Mouse (Mus musculus) spleen, postnatal 14 days (tissue): ENCODE results near the gene Trak2.
"Not testable (repeated sequence)": the region's sequence is repeated elsewhere in the genome, so short reads cannot be mapped to it uniquely, and the experiment has no call there.

Source experiments
- DNase-seq, 2 experiments: peaks; one replicate each; pipeline ENCODE4 v3.0.0; 2021 to 2022; ENCODE audit warnings: low spot score in 2 of 2

The Trak2 gene

DNA sequence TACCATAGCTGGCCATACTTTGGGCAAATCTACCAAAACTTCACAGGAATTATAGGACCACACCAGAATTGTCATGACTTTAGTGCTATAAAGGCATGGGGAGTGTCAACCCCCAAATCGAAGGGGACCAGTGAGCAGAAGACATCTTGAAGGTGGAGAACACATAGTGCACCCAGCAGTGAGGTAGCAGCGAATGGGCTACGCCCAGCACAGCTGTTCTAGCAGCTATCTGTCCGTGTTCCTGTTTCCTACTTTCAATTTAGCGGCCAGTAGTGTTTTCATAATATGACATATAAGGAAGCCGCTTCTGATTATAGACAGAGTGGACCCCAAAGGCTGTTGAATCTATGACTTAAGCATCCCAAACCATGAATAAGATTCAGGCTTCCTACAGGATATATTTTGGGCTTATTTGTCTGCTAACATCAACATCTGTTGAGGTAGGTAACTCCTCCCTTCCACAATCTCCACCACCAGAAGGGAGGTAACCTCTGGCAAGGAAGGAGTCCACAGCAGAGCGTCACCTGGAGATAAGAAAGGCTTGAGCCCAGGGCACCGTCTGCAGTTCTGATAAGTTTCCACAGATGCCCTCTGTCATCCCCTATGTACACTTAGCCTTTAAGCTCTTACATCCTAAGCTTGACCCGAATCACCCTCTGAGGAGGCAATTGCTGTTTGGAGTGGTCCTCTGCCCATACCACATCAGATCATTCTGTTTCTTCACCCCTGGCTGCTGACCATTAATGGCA lies 19.4 kb downstream of the Trak2 start:
- DNase-seq: peak; percentile 45 to 56

DNA sequence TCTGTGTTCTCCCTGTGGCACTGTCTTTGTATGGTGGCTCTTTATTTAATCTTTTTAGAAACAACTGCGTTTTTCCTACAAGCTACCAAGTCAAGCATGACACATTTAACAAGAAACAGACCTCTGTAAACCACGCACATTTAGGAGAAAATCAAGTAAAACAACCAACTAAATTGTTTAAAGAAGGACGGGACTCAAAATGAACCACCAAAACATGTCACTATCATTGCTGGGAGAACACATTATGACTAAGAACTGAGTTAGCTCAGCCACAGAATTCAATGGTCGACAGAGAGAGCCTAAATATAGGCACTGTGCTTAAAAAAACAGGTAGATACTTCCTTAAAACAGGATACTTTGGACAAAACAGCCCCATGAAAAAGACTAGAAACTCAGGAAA lies 20.2 kb downstream of the Trak2 start:
- no peak for DNase-seq

DNA sequence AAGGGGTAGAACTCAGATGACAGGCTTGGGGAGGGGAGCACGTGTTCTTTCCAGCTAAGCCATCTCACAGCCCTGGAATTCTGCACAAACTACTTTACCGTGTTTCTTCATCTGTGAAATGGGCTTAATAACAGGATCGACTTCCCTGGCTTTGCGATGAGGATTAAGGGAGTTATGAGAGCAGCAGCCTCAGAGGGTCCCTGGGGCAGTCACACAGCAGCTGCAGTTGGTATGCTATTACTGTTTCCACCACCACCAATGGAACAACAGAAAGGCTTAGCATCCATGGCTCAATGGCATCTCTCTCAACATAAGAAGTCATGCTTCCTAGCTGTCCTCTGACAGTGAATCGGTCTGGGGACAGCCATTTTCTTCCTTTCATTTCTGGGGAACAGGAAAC lies 20.7 kb downstream of the Trak2 start:
- no peak for DNase-seq

DNA sequence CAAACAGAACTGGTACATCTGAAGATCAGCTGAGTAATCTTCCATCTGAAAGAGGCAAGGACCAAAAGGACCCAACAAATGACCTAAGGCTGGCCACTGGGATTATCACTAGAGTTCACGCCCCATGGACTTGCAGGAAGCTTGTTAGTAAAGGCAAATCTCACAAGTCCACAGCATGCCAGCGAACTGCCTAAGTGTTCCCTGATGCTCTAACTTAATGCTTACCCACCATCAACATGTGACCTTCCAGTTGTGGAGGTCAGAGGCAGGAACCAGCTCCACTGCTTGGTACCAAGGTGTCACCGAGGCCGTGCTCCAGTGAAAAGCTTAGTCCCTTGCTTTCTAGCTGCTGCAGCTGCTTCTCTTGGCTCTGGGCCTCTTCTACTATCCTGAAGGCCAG lies 21.4 kb downstream of the Trak2 start:
- DNase-seq: no peak

DNA sequence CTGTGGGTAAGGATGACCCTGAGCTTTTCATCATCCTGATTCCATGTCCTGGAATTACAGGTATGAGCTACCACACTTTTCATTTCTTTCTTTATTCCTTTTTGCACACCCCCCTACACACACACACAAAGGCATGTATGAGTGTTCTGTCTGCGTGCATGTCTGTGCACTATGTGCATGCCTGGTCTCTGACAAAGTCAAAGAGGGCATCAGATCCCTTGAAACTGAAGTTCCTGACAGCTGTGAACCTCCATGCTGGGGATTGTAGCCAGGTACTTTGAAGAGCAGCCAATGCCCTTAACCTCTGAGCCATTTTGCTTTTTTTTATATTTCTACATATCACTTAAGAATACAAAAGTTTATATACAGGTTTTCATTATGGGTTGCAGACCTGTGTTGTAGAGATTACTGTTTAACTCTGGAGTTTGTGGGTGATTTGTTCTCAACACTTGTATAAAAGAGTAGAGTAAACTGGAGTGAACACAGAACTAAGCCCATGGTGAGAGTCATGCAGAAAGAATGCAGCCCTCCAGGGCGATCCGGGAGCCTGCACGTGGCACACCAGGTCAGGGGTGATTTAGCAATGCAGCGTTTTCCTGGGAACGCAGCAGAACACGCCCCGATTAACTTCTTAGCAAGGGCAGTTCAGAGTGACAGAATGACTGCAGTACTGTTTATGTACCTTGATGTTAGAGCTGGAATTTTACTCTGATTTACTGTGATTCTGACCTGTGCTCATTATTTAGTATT lies 22.2 kb downstream of the Trak2 start:
- DNase-seq: no peak

DNA sequence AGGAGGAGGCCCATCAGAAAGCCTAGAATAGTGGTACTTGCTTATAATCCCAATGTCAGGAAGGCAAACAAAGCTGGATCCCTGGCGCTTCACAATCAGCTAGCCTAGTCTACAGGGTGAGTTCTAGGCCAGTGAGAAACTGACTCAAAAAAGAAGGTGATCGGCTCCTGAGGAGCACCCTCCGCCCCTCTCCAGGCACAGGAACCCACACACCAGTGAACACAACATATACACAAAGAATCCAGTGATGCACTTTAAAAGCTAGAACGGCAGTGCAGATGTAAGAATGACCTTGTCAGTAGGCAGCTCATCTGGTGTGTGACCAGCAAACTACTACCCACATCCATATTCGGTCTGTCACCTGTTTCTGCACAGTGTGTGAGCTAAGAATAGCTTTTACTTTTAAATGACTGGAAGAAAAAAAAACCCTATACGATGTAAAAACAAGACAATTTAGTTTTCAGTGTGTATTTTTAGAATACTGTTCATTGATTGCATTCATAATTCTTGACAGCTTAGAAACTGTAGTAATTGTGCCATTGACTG lies 23.6 kb downstream of the Trak2 start:
- no peak for DNase-seq

DNA sequence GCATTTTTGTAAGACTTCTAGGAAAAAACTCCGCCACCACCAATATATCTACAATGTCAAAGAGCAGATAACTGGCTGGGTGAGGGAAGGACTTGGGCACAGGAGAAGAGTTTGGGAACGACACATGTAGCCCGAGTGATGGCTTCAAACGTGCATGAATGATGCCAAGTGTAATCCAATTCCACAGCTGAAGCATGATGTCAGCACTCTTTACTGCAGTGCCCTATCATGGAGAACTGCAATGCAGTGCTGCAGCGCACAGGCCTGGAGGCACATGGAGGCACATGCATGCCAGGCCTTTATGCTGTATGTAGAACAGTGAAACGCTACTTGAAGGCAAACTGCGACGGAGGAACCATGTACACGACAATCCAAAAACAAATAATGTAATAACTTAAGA lies 26.5 kb downstream of the Trak2 start:
- DNase-seq: no peak

DNA sequence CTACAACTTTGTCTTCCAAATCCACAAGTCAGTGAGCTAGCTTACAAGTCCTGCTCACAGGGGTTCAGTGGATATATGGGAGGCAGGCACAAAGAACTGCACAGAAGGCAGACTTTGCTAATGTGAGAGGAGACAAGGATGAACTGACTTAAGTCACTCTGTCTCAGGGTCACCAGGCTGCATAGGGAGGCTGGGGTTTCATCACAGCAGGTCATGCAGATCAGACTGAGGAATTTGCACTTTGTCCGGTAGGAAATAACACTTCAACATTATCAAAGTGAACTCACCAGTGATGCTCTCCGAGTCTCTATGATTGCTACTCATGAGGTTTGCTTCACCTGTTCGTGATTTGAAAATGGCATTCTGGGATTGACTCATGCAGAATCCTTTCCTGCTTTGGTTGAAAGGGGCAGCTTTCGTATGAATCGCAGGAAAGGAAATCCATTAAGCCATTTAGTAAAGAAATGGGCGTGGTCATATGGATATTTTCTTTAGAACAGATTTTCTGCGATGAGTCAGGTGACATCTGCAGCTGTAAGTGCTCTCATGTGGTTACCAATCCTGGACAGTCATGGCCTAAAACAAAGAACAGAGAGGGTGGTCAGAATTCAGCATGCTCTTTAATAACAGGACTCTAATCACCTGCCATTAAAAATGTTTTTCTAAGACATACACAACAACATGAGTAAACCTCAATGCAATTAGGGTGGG lies 27.1 kb downstream of the Trak2 start:
- no peak for DNase-seq

DNA sequence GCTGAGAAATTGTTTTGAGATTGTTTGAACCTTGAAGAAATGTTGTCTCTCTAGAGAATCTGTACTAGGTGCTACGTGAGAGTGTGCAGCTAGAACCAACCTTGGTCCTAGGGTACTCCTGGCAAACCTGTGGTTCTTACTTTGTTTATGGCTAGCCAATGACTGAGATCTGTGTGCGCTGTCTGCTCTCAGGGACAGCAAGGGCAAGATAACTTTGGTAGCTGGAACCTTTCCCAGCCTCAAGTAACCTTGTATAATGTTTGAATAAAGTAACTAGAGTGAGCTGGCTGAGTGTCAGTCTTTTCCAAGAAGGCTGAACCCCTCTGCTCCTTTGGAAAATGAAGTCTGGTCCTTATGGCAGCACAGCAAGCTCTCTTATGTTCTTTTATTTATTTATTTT lies 27.7 kb downstream of the Trak2 start:
- no peak for DNase-seq

DNA sequence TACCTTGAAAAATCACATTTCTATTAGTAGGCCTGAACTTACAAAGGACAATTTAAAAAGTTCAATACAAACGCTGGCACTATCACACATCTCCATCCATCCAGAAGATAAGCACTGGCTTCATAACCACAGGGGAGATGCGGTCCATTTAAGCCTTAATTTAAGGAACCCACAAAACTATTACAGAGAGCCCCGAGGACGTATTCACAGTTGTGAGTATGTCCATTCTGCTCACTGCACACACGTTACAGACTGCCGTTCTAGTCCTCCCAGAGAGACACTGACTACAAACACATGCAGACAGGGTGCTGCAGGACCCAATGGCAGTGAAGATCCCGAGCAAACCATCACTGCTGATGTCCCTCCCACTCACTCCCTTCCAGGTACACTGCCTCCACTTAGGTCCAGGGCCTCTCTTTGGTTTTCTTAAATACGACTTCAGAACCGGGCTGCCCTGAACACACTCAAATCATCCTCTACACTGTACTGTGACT lies 35.6 kb downstream of the Trak2 start:
- no peak for DNase-seq

DNA sequence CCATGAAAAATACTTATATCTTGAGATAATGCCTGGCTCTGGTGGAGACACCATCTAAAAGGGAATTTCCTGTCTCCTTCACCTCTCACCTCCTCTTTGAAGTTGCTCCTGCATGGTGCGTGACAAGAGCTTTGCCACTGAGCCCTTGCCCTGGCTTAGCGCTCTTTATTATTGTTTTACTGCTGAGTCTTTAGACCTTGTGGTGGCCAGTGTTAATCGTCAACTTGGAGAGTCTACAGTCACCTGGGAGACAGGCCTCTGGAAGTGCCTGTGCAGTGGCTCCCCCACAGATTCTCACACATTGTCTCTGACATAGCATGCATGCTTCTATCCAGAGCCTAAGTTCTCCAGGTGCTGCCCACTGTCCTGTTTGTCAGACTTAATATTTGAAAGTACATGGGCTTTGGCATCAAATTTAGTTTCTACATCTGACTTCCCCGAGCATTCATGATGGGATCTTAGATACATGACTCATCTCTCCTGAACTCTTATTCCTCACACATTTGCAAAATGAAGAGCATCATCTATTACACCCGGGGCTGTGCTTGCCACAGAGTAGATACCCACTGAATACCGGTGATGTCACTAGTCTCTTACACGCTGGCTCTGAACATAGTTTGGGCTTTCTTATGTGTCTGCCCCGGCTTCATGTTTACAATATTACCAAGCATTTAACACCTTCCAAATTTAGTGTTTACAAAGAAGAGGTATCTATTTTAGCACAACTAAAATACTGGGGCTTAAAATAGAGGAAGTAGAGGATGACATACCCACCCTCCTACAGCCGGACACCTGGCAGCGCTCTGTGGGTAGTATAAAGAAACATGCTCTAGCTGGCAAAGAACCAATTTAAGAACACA lies 36.3 kb downstream of the Trak2 start:
- DNase-seq: no peak

DNA sequence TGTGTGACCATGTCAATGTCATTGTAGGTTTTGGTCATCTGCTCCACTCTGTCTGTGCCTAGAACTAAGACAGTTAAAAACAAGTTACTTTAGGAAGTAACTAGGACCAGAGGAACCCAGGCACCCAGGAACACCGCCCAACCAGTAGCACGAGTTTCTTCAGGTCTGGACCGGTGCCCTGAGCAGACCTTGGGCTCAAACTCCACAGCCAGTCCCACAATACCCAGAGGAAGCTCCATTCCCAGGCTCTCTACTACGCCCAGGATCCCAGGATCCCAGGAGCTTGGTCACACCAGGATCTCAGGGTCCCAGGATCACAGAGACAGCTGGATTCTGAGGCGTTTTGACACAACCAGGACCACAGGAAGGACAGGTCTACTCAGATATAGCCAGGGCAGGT lies 46.6 kb downstream of the Trak2 start:
- no peak for DNase-seq

DNA sequence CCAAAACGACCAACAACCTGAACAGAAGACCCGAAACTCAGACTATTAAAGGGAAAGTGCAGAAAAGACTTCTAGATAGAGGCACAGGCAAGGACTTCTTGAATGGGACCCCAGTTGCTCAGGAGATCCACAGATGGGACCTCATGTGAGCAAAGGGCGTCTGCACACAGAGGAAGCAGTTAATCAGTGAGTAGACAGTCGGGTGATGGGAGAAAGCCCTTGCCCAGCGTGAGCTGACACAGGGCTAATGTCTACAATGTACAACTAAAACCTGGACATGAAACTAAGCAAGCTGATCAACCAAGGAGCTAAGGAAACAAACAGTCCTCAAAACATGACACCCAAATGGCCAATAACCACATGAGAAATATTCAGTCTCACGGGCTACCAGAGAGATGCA lies 55.7 kb downstream of the Trak2 start:
- no peak for DNase-seq

DNA sequence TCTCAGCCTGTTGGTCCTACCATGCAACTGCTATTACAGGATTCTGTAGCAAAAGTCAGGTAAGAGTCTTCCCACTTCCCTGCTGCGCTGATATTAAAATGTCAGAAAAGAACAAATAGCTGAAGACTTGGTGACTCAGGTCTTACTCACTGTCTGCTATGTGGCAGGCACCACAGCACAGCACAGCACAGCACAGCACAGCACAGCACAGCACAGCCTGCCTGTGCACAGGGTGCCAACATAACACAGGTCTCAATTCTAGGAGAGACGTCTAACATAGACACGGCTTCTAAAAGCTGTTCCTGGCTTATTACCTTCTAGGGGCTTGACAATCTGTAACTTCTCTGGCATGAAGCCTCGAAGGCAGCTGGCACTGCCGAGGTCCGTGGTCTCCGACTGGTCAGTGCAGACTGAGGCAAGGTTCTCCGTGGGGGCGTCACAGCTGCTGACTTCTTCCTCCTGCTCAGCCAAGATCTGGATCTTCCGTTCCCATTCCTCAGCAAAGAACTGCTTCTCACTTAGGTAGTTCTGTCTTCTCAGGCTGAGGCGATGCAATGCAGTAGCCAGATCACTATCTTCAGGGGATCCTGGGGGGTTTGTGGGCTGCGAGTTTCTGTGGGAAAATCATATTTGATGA lies 63.5 kb downstream of the Trak2 start:
- DNase-seq: no peak

DNA sequence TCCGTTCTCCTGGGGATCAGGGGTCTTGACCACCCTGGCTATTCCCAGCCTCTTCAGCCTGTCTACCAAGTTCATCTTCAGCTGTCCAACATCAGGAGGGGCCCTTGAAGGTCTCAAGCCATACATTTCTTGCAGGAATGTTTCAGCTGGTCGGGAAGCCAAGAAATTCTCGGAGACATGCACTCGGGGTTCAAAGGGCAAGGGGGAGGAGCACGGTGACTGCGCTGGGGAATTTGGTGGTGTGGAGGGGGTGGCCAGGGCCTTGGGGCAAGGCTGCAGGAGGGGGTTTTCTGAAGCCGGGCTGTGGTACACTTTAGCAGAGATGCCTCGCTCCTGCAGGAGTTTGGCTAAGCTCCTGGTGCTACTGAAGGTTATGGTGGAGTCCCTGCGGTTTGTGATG lies 69.5 kb downstream of the Trak2 start:
- DNase-seq: no peak

DNA sequence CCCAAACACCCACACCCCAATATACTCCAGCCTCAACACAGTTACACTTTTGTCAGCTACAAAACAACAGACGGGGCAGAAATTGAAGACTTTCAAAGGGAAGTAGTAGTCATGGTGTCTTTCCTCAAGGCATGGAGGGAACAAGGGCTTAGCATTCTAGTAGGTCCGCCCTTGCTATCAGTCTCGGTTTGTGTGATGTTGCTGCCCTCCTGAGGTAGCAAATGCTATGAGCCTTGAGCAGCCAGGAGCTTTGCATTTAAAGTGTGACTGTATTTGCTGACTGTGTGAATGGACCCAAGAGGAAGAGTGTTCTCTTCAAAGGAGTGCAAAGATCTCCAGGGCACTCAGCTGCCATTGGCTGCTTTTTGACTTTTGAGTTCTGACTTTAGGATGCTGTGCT lies 75.7 kb downstream of the Trak2 start:
- DNase-seq: peak in 1 of 2 experiments; percentile 25

DNA sequence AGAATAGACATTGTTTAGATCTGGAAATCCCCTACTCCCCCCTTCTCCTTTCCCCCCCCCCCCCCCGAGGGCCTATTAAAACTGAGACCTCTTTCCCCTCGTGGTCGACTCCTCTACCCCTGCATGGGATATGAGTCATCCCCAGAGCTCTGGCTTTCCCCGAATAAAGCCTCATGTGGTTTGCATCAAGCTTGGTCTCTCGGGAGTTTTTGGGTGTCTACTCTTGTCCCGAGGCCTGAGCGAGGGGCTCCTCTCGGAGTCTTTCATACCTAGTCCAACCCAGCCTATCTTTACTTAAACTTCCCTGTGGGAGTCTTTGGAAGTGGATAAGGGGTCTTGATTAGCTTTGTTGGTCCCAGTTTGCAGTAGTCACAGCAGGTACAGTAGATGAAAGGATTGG lies 80.8 kb downstream of the Trak2 start:
- not testable (repeated sequence) for DNase-seq

DNA sequence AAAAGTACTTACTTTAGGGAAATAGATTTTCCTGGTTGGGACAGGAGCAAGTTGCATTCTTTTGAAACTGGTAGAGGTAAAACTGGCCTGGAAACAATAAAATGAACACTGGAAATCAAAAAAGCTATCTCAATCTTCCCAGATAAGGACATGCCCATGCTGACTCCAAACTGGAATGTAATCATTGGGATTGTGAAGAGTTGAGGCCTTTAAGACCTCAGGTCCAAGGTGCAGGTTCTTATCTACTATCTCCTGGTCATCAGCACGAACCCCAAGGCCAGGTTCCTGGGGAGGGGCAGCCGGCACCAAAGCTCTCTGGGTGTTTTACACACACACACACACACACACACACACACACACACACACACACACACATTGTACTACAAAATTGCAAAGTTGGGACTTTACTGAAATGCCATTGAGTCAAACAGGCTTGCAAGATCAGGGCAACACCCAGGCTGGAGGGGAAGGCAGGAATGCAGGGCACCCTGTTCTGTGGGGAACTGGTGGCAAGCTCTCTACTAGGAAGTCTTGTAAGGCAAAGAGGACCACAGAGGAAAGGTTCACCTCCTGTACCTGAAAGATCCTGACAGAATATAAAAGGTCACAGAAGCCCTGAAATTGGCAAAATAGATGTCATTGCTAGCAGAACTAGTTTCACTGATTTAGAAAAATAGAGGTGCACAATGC lies 81.6 kb downstream of the Trak2 start:
- DNase-seq: not testable (repeated sequence)

DNA sequence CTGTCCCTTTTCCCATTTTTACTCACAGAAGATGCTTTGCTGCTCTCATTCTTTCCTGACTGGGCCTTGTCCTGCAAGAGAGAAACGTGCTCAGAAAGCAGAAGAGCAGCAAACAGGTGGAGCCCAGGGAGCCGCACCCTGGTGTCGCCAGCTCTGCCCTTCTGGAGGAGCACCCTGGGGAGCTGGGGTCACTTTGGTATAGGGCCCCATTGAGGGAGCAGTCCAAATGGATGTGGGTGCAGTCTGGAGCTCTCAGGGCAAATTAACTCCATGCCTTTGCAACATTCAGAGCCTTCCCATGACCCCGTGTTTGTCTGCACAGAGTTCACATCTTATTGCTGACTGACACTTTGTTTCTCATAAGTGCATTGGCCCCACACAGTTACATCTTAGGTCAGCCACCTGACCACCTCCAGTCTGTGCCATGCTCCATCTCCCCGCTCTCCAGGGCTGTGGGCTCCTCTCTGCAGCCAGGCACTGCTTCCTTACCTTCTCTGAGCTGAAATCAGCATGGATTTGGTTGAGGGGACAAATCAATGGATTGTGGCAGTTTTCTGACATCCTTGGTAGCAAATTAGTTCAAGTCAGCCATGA lies 82.4 kb downstream of the Trak2 start:
- DNase-seq: not testable (repeated sequence)
